Mouse (Mus musculus) forebrain, embryonic 16.5 days (tissue): ENCODE measurements around the gene Doc2g. TPM values are rescaled to one million over a fixed set of nuclear protein-coding genes. Genes with fewer than 3 reads are reported as not detected.

Experiments
- ATAC-seq: fragments of 200-750 bp; cut with Nextera tagmentation; 2 replicates; pipeline ENCODE4 v1.8.0; 2017; ENCODE audit warnings: mild to moderate bottlenecking, moderate library complexity
- H3K27ac ChIP-seq: fragments of 300-500 bp; sonication (generic); 2 replicates; pipeline ENCODE4 v1.5.1; 2014; ENCODE audit warnings: low read length, control low read depth
- H3K27me3 ChIP-seq: fragments of 300-500 bp; sonication (generic); replicated peaks from 2 replicates; pipeline ENCODE4 v1.6.1; 2014; ENCODE audit warnings: low read length; ENCODE audit not compliant: control insufficient read depth, insufficient read depth
- H3K36me3 ChIP-seq: fragments of 300-500 bp; sonication (generic); 2 replicates; pipeline ENCODE4 v1.6.1; 2014; ENCODE audit not compliant: control insufficient read depth, insufficient read depth
- H3K4me1 ChIP-seq: fragments of 300-500 bp; sonication (generic); replicated peaks from 2 replicates; pipeline ENCODE4 v1.6.1; 2014; ENCODE audit warnings: low read length; ENCODE audit not compliant: control insufficient read depth, insufficient read depth
- H3K4me2 ChIP-seq: fragments of 300-500 bp; sonication (generic); 2 replicates; pipeline ENCODE4 v1.6.1; 2014; ENCODE audit warnings: mild to moderate bottlenecking, low read length, control low read depth
- H3K4me3 ChIP-seq: fragments of 300-500 bp; sonication (generic); replicated peaks from 2 replicates; pipeline ENCODE4 v1.5.1; 2014; ENCODE audit warnings: mild to moderate bottlenecking, low read length, control low read depth
- H3K9ac ChIP-seq: fragments of 300-500 bp; sonication (generic); replicated peaks from 2 replicates; pipeline ENCODE4 v1.6.1; 2014; ENCODE audit warnings: low read depth, low read length, control low read depth
- H3K9me3 ChIP-seq: fragments of 300-500 bp; sonication (generic); 2 replicates; pipeline ENCODE4 v1.6.1; 2016; ENCODE audit warnings: low read length; ENCODE audit not compliant: control insufficient read depth
- WGBS: fragments of 180-500 bp; shearing (Covaris S2); extraction: QIAGEN DNeasy Blood & Tissue Kit; methylation state at CpG from one replicate; pipeline ENCODE4 v1.1.7; 2014; 5-methylcytosine and 5-hydroxymethylcytosine counted together
- polyA plus RNA-seq: library from polyadenylated mRNA; unstranded; fragments of >200 nt; fragmentation: Nextera tagmentation; extraction: Ambion mirVana; gene quantifications from 2 replicates; pipeline ENCODE4 v1.2.1, GENCODE M21; 2015

Doc2g gene
- polyA plus RNA-seq, 1 experiment from 2014 or later: 13.2 TPM

DNA sequence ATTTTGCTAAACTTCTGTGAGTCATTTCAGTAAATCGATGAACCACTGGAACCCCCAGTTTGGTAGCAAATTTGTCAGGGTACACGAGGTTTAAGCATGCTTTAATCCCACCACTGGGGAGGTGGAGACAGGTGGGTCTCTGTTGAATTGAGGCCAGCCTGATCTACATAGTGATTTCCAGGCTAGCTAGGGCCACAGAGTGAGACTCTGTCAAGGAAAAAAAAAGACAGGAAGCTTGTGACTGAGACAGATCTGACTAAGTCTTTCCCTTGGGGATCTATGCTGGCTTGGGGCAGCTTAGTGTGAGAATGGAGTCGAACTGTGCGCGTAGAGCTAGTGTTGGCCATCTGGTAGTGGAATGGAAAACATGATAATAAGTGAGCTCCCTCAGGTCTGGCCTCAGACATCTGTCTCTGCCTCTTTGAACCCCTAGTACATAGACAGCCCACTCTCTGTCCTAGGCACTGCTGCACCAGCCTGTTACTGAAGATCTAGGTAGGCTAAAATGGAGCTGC is 49.5 kb downstream of the Doc2g start:
- Histone ChIP-seq H3K36me3 (no peaks in the 10 kb centered on the region), H3K4me1 (no peaks in the 10 kb centered on the region), H3K27me3 (no peaks in the 10 kb centered on the region), H3K4me3 (no peak overlapping the region), H3K4me2 (no peak overlapping the region), H3K9me3 (no peaks in the 10 kb centered on the region), H3K9ac (no peak overlapping the region), H3K27ac (no peak overlapping the region)
- WGBS: 82% methylated on average over 5 of the region's 5 CpGs
- no peak for ATAC-seq

DNA sequence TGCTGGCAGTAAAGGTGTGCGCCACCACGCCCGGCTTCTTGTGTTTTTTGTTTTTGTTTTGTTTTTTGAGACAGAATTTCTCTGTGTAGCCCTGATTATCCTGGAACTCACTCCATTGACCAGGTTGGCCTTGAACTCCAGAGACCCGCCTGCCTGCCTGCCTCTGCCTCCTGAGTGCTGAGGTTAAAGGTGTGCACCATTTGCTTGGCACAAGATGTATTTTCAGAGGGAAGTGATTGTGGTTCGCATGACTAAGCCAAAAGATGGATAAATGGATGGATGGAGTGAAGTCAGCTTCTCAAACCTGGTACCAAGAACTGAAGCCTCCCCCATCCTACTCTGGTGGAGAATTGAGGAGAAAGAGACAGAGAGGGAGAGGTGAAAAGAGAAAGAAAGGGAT is 51.5 kb downstream of the Doc2g start:
- Histone ChIP-seq H3K4me1 (no peaks in the 10 kb centered on the region), H3K9ac (no peak overlapping the region), H3K36me3 (no peaks in the 10 kb centered on the region), H3K4me2 (no peak overlapping the region), H3K4me3 (no peak overlapping the region), H3K27ac (no peak overlapping the region), H3K9me3 (no peaks in the 10 kb centered on the region), H3K27me3 (no peaks in the 10 kb centered on the region)
- ATAC-seq: no peak
- WGBS: 90% methylated on average over 5 of the region's 5 CpGs

DNA sequence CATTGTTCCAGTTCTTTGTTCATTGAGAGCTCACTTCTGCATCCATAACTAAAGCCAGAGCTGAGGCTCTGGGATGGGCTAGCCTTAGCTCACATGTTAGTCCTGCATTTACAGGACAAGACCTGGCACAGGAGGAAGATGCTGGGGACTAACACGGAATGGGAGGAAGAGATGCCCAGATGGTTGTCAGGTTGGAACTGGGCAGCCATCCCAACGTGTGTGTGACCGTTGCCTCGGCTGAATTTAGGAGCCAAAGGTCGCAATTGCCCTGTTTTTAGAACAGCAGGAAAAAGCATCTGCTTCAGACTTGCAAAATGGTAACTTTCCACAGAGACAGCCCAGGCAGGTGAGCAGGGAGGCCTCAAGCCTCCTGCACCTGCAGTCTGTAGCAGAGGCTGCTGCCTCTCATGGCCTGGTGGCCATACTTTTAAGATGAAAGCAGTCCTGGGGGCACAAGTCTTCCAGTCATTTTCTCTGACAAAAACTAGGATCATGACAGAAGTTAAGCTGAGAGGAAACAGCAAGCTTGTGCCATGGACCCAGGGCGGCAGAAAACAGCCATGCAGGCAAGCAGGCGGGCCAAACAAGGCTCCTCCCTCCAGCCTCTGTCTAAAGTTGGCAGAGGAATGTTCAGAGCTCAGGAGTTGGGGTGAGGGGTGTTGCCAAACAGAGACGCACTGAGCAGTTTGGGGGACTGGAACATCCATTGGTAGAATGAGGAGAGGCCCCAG is 52.3 kb downstream of the Doc2g start:
- Histone ChIP-seq H3K9me3 (no peaks in the 10 kb centered on the region), H3K27me3 (no peaks in the 10 kb centered on the region), H3K4me2 (no peak overlapping the region), H3K36me3 (no peaks in the 10 kb centered on the region), H3K4me1 (no peaks in the 10 kb centered on the region), H3K27ac (no peak overlapping the region), H3K4me3 (no peak overlapping the region), H3K9ac (no peak overlapping the region)
- no peak for ATAC-seq
- WGBS: 71% methylated on average over 8 of the region's 8 CpGs

DNA sequence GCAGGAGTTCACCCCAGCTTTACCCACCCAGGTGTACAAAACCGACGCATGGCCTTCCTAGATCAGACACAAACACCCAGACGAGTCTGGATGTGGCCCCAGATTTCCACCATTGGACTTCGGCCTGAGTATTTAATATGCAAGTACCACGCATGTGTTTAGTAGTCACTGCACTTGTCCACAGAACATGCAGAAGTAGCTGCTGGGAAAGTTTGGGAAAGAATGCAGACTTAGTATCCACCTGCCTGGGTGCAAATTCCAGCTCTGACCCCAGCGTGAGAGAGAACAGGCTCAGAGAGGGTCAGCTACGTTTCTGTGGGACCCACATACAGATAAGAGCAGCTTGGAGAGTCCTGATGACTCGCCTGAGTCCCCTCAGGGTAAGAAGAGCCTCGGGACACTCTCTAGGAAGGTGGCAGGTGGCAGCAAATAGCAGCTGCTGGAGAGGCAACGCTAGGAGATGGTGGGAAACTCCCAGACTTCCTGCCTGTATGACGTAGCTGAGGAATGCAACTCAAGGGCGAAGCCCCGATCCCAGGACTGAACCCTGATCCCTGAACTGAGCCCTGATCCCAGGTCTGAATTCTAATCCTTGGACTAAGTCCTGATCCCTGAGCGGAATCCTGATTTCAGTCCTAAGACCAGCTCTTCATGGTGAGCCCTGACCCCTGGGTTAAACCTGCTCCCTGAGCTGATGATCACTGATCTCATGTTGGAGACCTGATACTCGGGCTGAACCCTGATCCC is 53.0 kb downstream of the Doc2g start:
- H3K4me1 ChIP-seq: no peaks in the 10 kb centered on the region
- no peak overlapping the region for H3K4me2 ChIP-seq
- H3K9me3 ChIP-seq: no peaks in the 10 kb centered on the region
- no peaks in the 10 kb centered on the region for H3K36me3 ChIP-seq
- no peak for ATAC-seq
- no peak overlapping the region for H3K27ac ChIP-seq
- H3K9ac ChIP-seq: no peak overlapping the region
- 63% methylated on average over 15 of the region's 15 CpGs for WGBS
- H3K4me3 ChIP-seq: no peak overlapping the region
- H3K27me3 ChIP-seq: no peaks in the 10 kb centered on the region

Other genes with a start within 250 kb of the Doc2g start
- gene Kmt5b, start 235.9 kb upstream of the Doc2g start, polyA plus RNA-seq: 56.7 and 58.5 TPM in 2 replicates
- 57.5 and 66.7 TPM in 2 replicates for gene Chka, start 151.5 kb upstream of the Doc2g start, polyA plus RNA-seq
- 9.0 and 11.2 TPM in 2 replicates for gene Tcirg1, start 96.2 kb upstream of the Doc2g start, polyA plus RNA-seq
- 186 and 207 TPM in 2 replicates for gene Ndufs8, start 90.5 kb upstream of the Doc2g start, polyA plus RNA-seq
- 1.2 and 1.4 TPM in 2 replicates for gene Aldh3b1, start 73.5 kb upstream of the Doc2g start, polyA plus RNA-seq
- gene Unc93b1, start 68.1 kb upstream of the Doc2g start, polyA plus RNA-seq: 7.7 TPM in 2 replicates
- not detected in 2 replicates for gene Aldh3b3, start 44.7 kb upstream of the Doc2g start, polyA plus RNA-seq
- 0.30 and 1.1 TPM in 2 replicates for gene Aldh3b2, start 31.0 kb upstream of the Doc2g start, polyA plus RNA-seq
- gene Acy3, start 16.7 kb upstream of the Doc2g start, polyA plus RNA-seq: 1.5 and 1.7 TPM in 2 replicates
- gene Tbx10, start 10.6 kb upstream of the Doc2g start, polyA plus RNA-seq: not detected in 2 replicates
- 34.0 and 42.1 TPM in 2 replicates for gene Nudt8, start 2.7 kb upstream of the Doc2g start, polyA plus RNA-seq
- gene Gm49405, start 2.7 kb upstream of the Doc2g start, polyA plus RNA-seq: 6.6 and 9.6 TPM in 2 replicates
- gene Ndufv1, start 9.5 kb downstream of the Doc2g start, polyA plus RNA-seq: 221 and 239 TPM in 2 replicates
- gene Gstp1, start 34.7 kb downstream of the Doc2g start, polyA plus RNA-seq: 402 and 460 TPM in 2 replicates
- gene Gstp2, start 42.7 kb downstream of the Doc2g start, polyA plus RNA-seq: 1.1 and 4.1 TPM in 2 replicates
- gene Gstp3, start 56.3 kb downstream of the Doc2g start, polyA plus RNA-seq: not detected in 2 replicates
- gene Cabp2, start 78.3 kb downstream of the Doc2g start, polyA plus RNA-seq: not detected in 2 replicates
- gene Cdk2ap2, start 93.9 kb downstream of the Doc2g start, polyA plus RNA-seq: 76.6 and 80.3 TPM in 2 replicates
- 49.6 and 75.5 TPM in 2 replicates for gene Pitpnm1, start 96.7 kb downstream of the Doc2g start, polyA plus RNA-seq
- gene Aip, start 122.5 kb downstream of the Doc2g start, polyA plus RNA-seq: 91.4 and 91.6 TPM in 2 replicates
- not detected in 2 replicates for gene Gpr152, start 136.5 kb downstream of the Doc2g start, polyA plus RNA-seq
- gene Cabp4, start 140.7 kb downstream of the Doc2g start, polyA plus RNA-seq: 0.22 TPM in 1 of 2 replicates, not detected in the other
- gene Coro1b, start 145.3 kb downstream of the Doc2g start, polyA plus RNA-seq: 143 and 145 TPM in 2 replicates
- 0.39 TPM in 1 of 2 replicates, not detected in the other for gene Ptprcap, start 150.3 kb downstream of the Doc2g start, polyA plus RNA-seq
- 52.6 and 59.8 TPM in 2 replicates for gene Rps6kb2, start 160.0 kb downstream of the Doc2g start, polyA plus RNA-seq
- gene Carns1, start 172.2 kb downstream of the Doc2g start, polyA plus RNA-seq: 2.8 and 4.1 TPM in 2 replicates
- 0.29 and 0.42 TPM in 2 replicates for gene Tbc1d10c, start 188.0 kb downstream of the Doc2g start, polyA plus RNA-seq
- gene Ppp1ca, start 188.8 kb downstream of the Doc2g start, polyA plus RNA-seq: 551 and 574 TPM in 2 replicates
- gene Rad9a, start 198.3 kb downstream of the Doc2g start, polyA plus RNA-seq: 22.6 and 26.1 TPM in 2 replicates
- 0.40 and 0.49 TPM in 2 replicates for gene Clcf1, start 210.9 kb downstream of the Doc2g start, polyA plus RNA-seq
- not detected in 2 replicates for gene AC109138.7, start 211.0 kb downstream of the Doc2g start, polyA plus RNA-seq
- gene Pold4, start 228.6 kb downstream of the Doc2g start, polyA plus RNA-seq: 19.6 and 21.9 TPM in 2 replicates